In genomic region chr14:74048386-74048785, GRCm38 (mm10) we compare ENCODE assay signal across 18 mouse cellular contexts.
DNase-seq lines count a peak whose midpoint lies in the region; ATAC-seq and TF ChIP-seq lines count a peak whose summit lies in the region.
"Had no signal": no experiment of that assay in that cellular context is flagged by ENCODE, and none has a peak within 500 bp of the region (broad histone marks: within the 10 kb centered on the region; RNA-seq: fewer than 3 reads in every experiment).

No protein-coding gene starts in this region.

- H3K4me3 ChIP-seq in hindbrain, embryonic 13.5 days = no peak overlapping the region
- H3K4me3 ChIP-seq in hindbrain, postnatal 0 days (ENCODE audit: low read length) = no peak overlapping the region
- H3K4me3 ChIP-seq in midbrain, embryonic 15.5 days = no peak overlapping the region
- H3K4me3 ChIP-seq: heart, embryonic 15.5 days; myocyte had no signal

- no peak for ATAC-seq in hindbrain, embryonic 13.5 days (ENCODE audit: low FRiP score)
- no peak for ATAC-seq in hindbrain, postnatal 0 days
- ATAC-seq in midbrain, embryonic 15.5 days (replicated peaks) = no peak

- H3K36me3 ChIP-seq in hindbrain, embryonic 13.5 days = no peaks in the 10 kb centered on the region
- no peaks in the 10 kb centered on the region for H3K36me3 ChIP-seq in hindbrain, postnatal 0 days (ENCODE audit: insufficient read depth, low read length)
- H3K36me3 ChIP-seq in midbrain, embryonic 15.5 days (replicated peaks) = no peaks in the 10 kb centered on the region
- H3K36me3 ChIP-seq: heart, embryonic 15.5 days had no signal

- H3K27ac ChIP-seq in hindbrain, embryonic 13.5 days = peak overlapping the region; percentile 81
- no peak overlapping the region for H3K27ac ChIP-seq in hindbrain, postnatal 0 days
- H3K27ac ChIP-seq in midbrain, embryonic 15.5 days = peak overlapping the region; percentile 78
- H3K27ac ChIP-seq: heart, embryonic 15.5 days; kidney, postnatal 0 days had no signal

- no peak overlapping the region for H3K4me2 ChIP-seq in hindbrain, embryonic 13.5 days
- no peak overlapping the region for H3K4me2 ChIP-seq in hindbrain, postnatal 0 days (ENCODE audit: low read depth, low read length)
- H3K4me2 ChIP-seq in midbrain, embryonic 15.5 days = peak overlapping the region; percentile 20; the same call in 1 of the 2 replicates
- H3K4me2 ChIP-seq: heart, embryonic 15.5 days had no signal

- TF ChIP-seq CTCF in hindbrain, postnatal 0 days (IDR thresholded peaks at IDR 0.05; ENCODE audit: low read depth) = no peak

- DNase-seq in hindbrain, postnatal 0 days (ENCODE audit: low spot score) = no peak
- DNase-seq in Muller cell, postnatal 12 days (ENCODE audit: inconsistent ontology term) = peak; percentile 34
- DNase-seq in brain, adult 2 months (ENCODE audit: low read depth, low spot score) = peak; percentile 26
- DNase-seq in embryo, embryonic 9.5 days (ENCODE audit: extremely low spot score) = no peak
- DNase-seq in natural killer cell, adult 2 months (ENCODE audit: low spot score in 2 of 2) = no peak
- no peak for DNase-seq in left cerebral cortex, postnatal 36 days (ENCODE audit: low spot score in 2 of 2)
- DNase-seq: adrenal gland, postnatal 25 days; cerebellum, adult 11 months; cerebellum, adult 9-11 months; heart, postnatal 36 days; kidney, adult 2 months; lung, postnatal 4 days; thymus, postnatal 14 days had no signal

- intact Hi-C loops in left cerebral cortex, postnatal 36 days (cut with DNase I) = no loop called here

- no peak overlapping the region for H3K9ac ChIP-seq in hindbrain, embryonic 13.5 days
- H3K9ac ChIP-seq in hindbrain, postnatal 0 days (replicated peaks; ENCODE audit: low read length) = no peak overlapping the region
- no peak overlapping the region for H3K9ac ChIP-seq in midbrain, embryonic 15.5 days
- H3K9ac ChIP-seq: heart, embryonic 15.5 days had no signal

- peaks cover 10% of the 10 kb centered on the region; the same call in 1 of the 2 replicates for H3K4me1 ChIP-seq in hindbrain, embryonic 13.5 days (replicated peaks)
- no peaks in the 10 kb centered on the region for H3K4me1 ChIP-seq in hindbrain, postnatal 0 days (ENCODE audit: insufficient read depth, low read length)
- H3K4me1 ChIP-seq in midbrain, embryonic 15.5 days = peaks cover 12% of the 10 kb centered on the region
- H3K4me1 ChIP-seq: heart, embryonic 15.5 days had no signal

- WGBS in hindbrain, embryonic 13.5 days = 85% methylated on average over 3 of the region's 3 CpGs
- 76% methylated on average over 3 of the region's 3 CpGs for WGBS in hindbrain, postnatal 0 days
- 75% methylated on average over 3 of the region's 3 CpGs for WGBS in midbrain, embryonic 15.5 days

- H3K9me3 ChIP-seq in hindbrain, embryonic 13.5 days = no peaks in the 10 kb centered on the region
- H3K9me3 ChIP-seq in hindbrain, postnatal 0 days (ENCODE audit: low read length) = no peaks in the 10 kb centered on the region
- no peaks in the 10 kb centered on the region for H3K9me3 ChIP-seq in midbrain, embryonic 15.5 days
- H3K9me3 ChIP-seq: heart, embryonic 15.5 days had no signal

- no peaks in the 10 kb centered on the region for H3K27me3 ChIP-seq in hindbrain, embryonic 13.5 days
- no peaks in the 10 kb centered on the region for H3K27me3 ChIP-seq in hindbrain, postnatal 0 days (ENCODE audit: insufficient read depth, low read length)
- no peaks in the 10 kb centered on the region for H3K27me3 ChIP-seq in midbrain, embryonic 15.5 days (replicated peaks)
- H3K27me3 ChIP-seq: heart, embryonic 15.5 days had no signal

Comparison
In these comparisons a context has a peak if more than half of its experiments do, and no peak if none do; other contexts are left out.
1. DNase-seq: peak in Muller cell, postnatal 12 days (single experiment) and brain, adult 2 months (single experiment); none in hindbrain, postnatal 0 days (single experiment), embryo, embryonic 9.5 days (single experiment), natural killer cell, adult 2 months (0 of 2) and left cerebral cortex, postnatal 36 days (0 of 2).